Mouse (Mus musculus) CD8-positive naive resting alpha-beta T cell, adult 57 days (primary cell): ENCODE results near the gene Olfr1221. TPM values are rescaled to one million over a fixed set of nuclear protein-coding genes. Genes with fewer than 3 reads are reported as not detected.

Experiments used
- total RNA-seq: library from RNA; stranded (reverse); gene quantifications from one replicate; pipeline ENCODE4 v1.2.4, GENCODE M21; 2023

Olfr1221 gene
- total RNA-seq, result not detected

DNA sequence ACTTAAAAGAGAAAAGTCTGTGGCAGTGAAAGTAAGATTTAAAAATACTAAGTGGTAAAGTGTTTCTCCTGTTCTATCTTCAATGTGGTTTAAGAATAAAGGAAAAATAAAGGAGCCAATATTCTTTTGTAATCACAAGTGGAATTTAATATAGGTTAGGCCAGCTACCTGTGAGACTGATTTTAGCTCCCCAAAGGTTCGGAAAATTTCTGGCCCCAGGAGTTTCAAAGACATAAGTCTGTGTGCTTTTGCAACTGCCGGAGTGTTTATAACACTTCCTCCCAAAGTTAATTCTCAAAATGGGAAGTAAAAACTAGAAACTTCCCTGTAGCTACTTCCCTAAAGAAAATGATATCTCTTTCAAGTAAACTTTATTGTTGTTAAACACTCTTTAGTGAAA is at the start of gene Olfr1221:
Olfr1221 (minus strand) TSS at position 101 of the 400 bp plus-strand sequence.

DNA sequence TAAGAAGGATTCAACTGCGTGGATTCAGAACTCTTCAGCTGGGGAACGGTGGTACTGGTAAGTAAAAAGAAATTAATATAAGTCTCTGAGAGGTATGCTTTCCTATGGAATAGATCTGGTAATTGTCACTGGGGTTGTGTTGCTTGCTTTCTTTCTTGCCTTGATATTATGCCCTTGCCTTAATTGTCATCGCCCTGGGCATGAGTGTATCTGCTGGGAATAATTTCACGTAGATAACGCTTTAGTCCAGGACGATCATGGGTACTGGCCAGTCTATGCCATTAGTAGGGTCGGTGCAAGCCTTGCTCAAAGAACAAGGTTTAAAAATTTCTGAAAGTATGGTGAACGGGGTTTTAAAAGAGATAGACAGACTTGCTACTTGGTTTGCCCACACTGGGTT is 46.9 kb upstream of the Olfr1221 start, which contains the start of gene Olfr1224-ps1:
Olfr1224-ps1 (minus strand) TSS at position 101 of the 400 bp plus-strand sequence.

DNA sequence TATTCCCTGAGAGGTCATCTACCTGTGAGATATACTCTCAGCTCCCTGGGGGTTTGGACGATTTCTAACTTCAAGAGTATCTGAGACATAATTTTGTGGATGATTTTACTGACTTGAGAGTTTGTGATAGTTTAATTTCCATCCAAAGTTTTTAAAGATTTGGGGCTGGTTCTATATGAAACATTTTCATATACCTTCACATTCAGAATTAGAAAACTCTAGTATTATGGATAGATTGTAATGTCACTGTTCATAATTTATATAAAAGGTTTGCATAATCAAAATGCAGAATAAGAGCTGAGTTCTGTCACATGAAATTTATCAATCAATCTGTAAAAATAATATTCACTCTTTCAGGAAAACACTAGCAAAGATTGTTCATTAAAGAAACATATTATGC is 34.4 kb upstream of the Olfr1221 start, which contains the start of gene Olfr1223:
Olfr1223 (minus strand) TSS at position 101 of the 400 bp plus-strand sequence.

DNA sequence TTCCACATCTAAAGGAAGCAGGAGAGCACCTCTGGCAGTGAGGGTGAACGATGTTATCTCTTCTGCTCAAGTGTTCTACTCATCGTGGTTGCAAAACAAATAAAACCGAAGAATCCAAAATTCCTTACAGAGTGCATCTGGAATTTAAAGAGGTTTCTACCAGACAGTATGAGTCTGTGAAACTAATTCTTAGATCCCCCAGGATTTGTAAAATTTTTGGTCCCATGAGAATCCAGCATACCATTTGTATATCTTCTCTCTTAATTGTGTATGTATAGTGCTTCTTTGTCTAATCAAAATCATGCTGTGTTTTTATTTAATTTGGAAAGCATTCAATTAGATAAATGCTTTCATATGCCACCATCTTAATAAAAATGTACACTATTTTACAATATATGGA is 15.9 kb upstream of the Olfr1221 start, which contains the start of gene Olfr1222:
Olfr1222 (minus strand) TSS at position 101 of the 400 bp plus-strand sequence.

DNA sequence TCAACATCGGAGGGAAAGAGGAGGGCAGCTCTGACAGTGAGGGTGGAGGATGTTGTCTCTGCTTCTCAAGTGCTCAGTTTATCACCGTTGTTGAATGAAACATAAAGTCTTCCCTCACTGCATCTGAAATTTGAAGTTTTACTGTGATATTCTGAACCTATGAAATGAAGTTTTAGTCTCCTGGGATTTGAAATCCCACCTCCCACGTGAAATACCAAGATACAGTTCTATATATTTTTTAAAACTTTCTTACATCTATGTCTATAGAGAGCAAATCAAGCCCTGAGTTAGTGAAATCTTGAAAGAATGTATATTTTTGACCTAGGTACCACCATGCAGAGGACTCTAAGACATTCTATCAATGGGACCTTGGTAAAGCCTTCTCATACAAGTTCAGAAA is 10.3 kb downstream of the Olfr1221 start, which contains the start of gene Olfr1220:
Olfr1220 (minus strand) TSS at position 101 of the 400 bp plus-strand sequence.

DNA sequence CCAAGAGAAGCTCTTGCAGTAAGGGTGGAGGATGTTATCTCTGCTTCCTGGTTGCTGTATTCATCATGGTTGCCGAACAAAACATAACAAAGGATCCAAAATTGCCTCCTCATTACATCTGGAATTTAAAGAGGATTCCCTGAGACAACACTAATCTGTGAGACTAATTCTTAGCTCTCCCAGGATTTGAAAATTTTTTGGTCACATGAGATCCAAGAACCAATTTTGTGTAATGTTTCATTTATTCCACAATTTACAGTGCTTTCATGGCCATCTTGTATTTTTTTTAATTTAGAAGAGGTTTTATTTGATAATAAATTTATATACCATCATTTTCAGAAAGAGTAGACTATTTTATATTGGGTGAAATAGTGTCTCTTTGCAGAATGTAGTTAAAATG is 33.7 kb downstream of the Olfr1221 start, which contains the start of gene Olfr1219:
Olfr1219 (minus strand) TSS at position 101 of the 400 bp plus-strand sequence.

DNA sequence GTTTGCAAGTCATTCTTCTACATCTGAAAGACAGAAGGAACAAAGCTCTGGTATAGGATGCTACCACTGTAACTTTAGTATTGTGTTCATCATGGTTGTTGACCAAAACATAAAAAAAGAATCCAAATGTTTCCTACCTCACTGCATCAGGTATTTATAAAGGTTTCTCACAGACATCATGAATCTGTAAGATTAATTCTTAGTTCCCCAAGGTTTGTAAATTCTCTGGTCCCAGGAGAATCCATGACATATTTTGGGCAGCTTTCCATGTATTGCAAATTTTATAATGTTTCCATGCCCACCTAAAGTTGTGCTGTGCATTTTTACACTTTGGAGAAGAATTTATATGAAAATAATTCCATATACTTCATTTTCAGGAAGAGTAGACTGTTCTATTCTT is 56.0 kb downstream of the Olfr1221 start, which contains the start of gene Olfr1218:
Olfr1218 (minus strand) TSS at position 101 of the 400 bp plus-strand sequence.

Other genes with a start within 250 kb of the Olfr1221 start
- gene Olfr1208, start 215.0 kb downstream of the Olfr1221 start, total RNA-seq, result not detected
- not detected for gene Olfr1209, start 202.1 kb downstream of the Olfr1221 start, total RNA-seq
- not detected for gene Olfr1211, start 179.2 kb downstream of the Olfr1221 start, total RNA-seq
- not detected for gene Olfr1212, start 163.3 kb downstream of the Olfr1221 start, total RNA-seq
- gene Gm13762, start 137.0 kb downstream of the Olfr1221 start, total RNA-seq, result not detected
- gene Olfr1214, start 124.6 kb downstream of the Olfr1221 start, total RNA-seq, result not detected
- gene Olfr1215, start 110.3 kb downstream of the Olfr1221 start, total RNA-seq, result not detected
- not detected for gene Olfr1216, start 98.9 kb downstream of the Olfr1221 start, total RNA-seq
- gene Olfr1217, start 85.2 kb downstream of the Olfr1221 start, total RNA-seq, result not detected
- gene Olfr1218, start 56.1 kb downstream of the Olfr1221 start, total RNA-seq, result not detected
- gene Olfr1219, start 33.8 kb downstream of the Olfr1221 start, total RNA-seq, result not detected
- not detected for gene Olfr1220, start 10.4 kb downstream of the Olfr1221 start, total RNA-seq
- not detected for gene Olfr1222, start 15.8 kb upstream of the Olfr1221 start, total RNA-seq
- not detected for gene Olfr1223, start 34.3 kb upstream of the Olfr1221 start, total RNA-seq
- gene Olfr1224-ps1, start 46.8 kb upstream of the Olfr1221 start, total RNA-seq, result not detected
- gene Olfr1225, start 57.4 kb upstream of the Olfr1221 start, total RNA-seq, result not detected
- not detected for gene Olfr1226, start 82.8 kb upstream of the Olfr1221 start, total RNA-seq
- gene Olfr1228, start 136.8 kb upstream of the Olfr1221 start, total RNA-seq, result not detected
- gene Olfr1229, start 170.7 kb upstream of the Olfr1221 start, total RNA-seq, result not detected
- gene Olfr1230, start 180.0 kb upstream of the Olfr1221 start, total RNA-seq, result not detected
- gene Olfr1231, start 189.8 kb upstream of the Olfr1221 start, total RNA-seq, result not detected
- gene Olfr1232, start 212.4 kb upstream of the Olfr1221 start, total RNA-seq, result not detected
- not detected for gene Olfr1233, start 225.1 kb upstream of the Olfr1221 start, total RNA-seq
- gene Olfr1234, start 247.6 kb upstream of the Olfr1221 start, total RNA-seq, result not detected